Mouse (Mus musculus) gastrocnemius, postnatal 36 days (tissue): ENCODE results near the gene Zbtb45. TPM values are rescaled to one million over a fixed set of nuclear protein-coding genes. Genes with fewer than 3 reads are reported as not detected.

Experiments
- DNase-seq, 2 experiments: peaks; one replicate each; pipeline ENCODE4 v3.0.0; 2022
- intact Hi-C: fragments of 180-260 bp; cut with DNase I; formaldehyde crosslinking; loops from one replicate; pipeline ENCODE4 v1.15.1; 2025
- total RNA-seq, 2 experiments: library from RNA; stranded (reverse); gene quantifications; 2 replicates each; pipeline ENCODE4 v1.2.3; 2021

The Zbtb45 gene
- total RNA-seq, 2 experiments from 2014 or later, result 3.9 to 4.0 TPM

- DNase-seq, result no peak
- intact Hi-C loops, result no loop called here
Observed at GRCm38 (mm10) chr7:13035211-13035855, 25.5 kb upstream of the Zbtb45 start.

GRCm38 (mm10) chr7:13034148-13034977 is 24.5 kb upstream of the Zbtb45 start, which contains the start of gene Chmp2a:
Gene Chmp2a, minus strand, starts transcription at chr7:13034807.
- intact Hi-C loops, result no loop called here
- DNase-seq, result peak; percentile 95 to 96

GRCm38 (mm10) chr7:13033451-13034147 is 23.8 kb upstream of the Zbtb45 start:
- DNase-seq, result no peak
- intact Hi-C loops, result no loop called here

- DNase-seq, result no peak
- intact Hi-C loops, result no loop called here
Observed at GRCm38 (mm10) chr7:13032541-13032940, 22.7 kb upstream of the Zbtb45 start.

GRCm38 (mm10) chr7:13031983-13032382 is 22.1 kb upstream of the Zbtb45 start:
- intact Hi-C loops, result no loop called here
- no peak for DNase-seq

GRCm38 (mm10) chr7:13031069-13031468 is 21.2 kb upstream of the Zbtb45 start:
- DNase-seq, result no peak
- intact Hi-C loops, result no loop called here

- no peak for DNase-seq
- intact Hi-C loops, result no loop called here
Observed at GRCm38 (mm10) chr7:13028986-13029385, 19.2 kb upstream of the Zbtb45 start.

GRCm38 (mm10) chr7:13025511-13026112 is 15.8 kb upstream of the Zbtb45 start:
- no peak for DNase-seq
- intact Hi-C loops, result no loop called here

- intact Hi-C loops, result no loop called here
- peak; percentile 40 to 55 for DNase-seq
Observed at GRCm38 (mm10) chr7:13024805-13025204, 15.0 kb upstream of the Zbtb45 start.

GRCm38 (mm10) chr7:13023928-13024731 is 14.3 kb upstream of the Zbtb45 start:
- DNase-seq, result peak; percentile 87 to 97
- intact Hi-C loops, result no loop called here

- intact Hi-C loops, result no loop called here
- DNase-seq, result peak in 1 of 2 experiments; percentile 34
Observed at GRCm38 (mm10) chr7:13022773-13023535, 13.1 kb upstream of the Zbtb45 start.

GRCm38 (mm10) chr7:13015217-13015616 is 5.4 kb upstream of the Zbtb45 start:
- no peak for DNase-seq
- intact Hi-C loops, result no loop called here

- no peak for DNase-seq
- intact Hi-C loops, result no loop called here
Observed at GRCm38 (mm10) chr7:13014275-13014839, 4.5 kb upstream of the Zbtb45 start.

- DNase-seq, result no peak
- intact Hi-C loops, result no loop called here
Observed at GRCm38 (mm10) chr7:13013671-13014070, 3.8 kb upstream of the Zbtb45 start.

- intact Hi-C loops, result loop anchor here (2.0 to 5.0 kb wide), 3 partner anchors 31 to 102 kb away; no protein-coding TSS in a partner anchor
Observed at GRCm38 (mm10) chr7:13009143-13010004, 460 bp downstream of the Zbtb45 start.

GRCm38 (mm10) chr7:13007341-13008092 is 2.3 kb downstream of the Zbtb45 start:
- intact Hi-C loops, result loop anchor here (2.0 to 5.0 kb wide), 3 partner anchors 29 to 100 kb away; no protein-coding TSS in a partner anchor
- DNase-seq, result no peak

More at GRCm38 (mm10) chr7:13009143-13010004, 460 bp downstream of the Zbtb45 start:
- DNase-seq, result peak; percentile 86 to 95

- intact Hi-C loops, result loop anchor here (5.0 kb wide), 1 partner anchor 99 kb away; no protein-coding TSS in a partner anchor
- DNase-seq, result no peak
Observed at GRCm38 (mm10) chr7:13006531-13006930, 3.3 kb downstream of the Zbtb45 start.
